Mouse (Mus musculus) testis, adult 2 months (tissue): ENCODE measurements around the gene Slc5a4a.

Experiments used
- CTCF ChIP-seq: fragments of 200-500 bp; IDR thresholded peaks from 2 replicates; pipeline ENCODE4 v1.5.1; 2012; ENCODE audit warnings: low read depth, mild to moderate bottlenecking, inconsistent platforms, low read length, moderate library complexity; ENCODE audit not compliant: control insufficient read depth, insufficient read depth, insufficient replicate concordance
- POLR2A ChIP-seq: fragments of 200-500 bp; IDR thresholded peaks from 2 replicates; pipeline ENCODE4 v1.6.1; 2012; ENCODE audit warnings: low read depth, mild to moderate bottlenecking, inconsistent platforms, low read length, moderate library complexity; ENCODE audit not compliant: control insufficient read depth

- TF ChIP-seq CTCF, result no peak
- no peak for TF ChIP-seq POLR2A
These were observed 38.0 kb downstream of the Slc5a4a start for GRCm38 (mm10) chr10:76185216-76185615.
